Mouse (Mus musculus) gastrocnemius, postnatal 14 days (tissue): ENCODE measurements around the gene Slc4a1. TPM values are rescaled to one million over a fixed set of nuclear protein-coding genes. Genes with fewer than 3 reads are reported as not detected.

ENCODE experiments used
- DNase-seq: peaks from one replicate; pipeline ENCODE4 v3.0.0; 2021; ENCODE audit warnings: mixed read lengths
- intact Hi-C: fragments of 180-260 bp; cut with DNase I; formaldehyde crosslinking; loops from one replicate; pipeline ENCODE4 v1.15.1; 2025; ENCODE audit warnings: low total_unique reads
- microRNA-seq, 2 experiments: library from miRNA; unstranded; fragments of <30 nt; microRNA quantifications; one replicate each; pipeline ENCODE4 v1.2.0; 2021
- total RNA-seq, 2 experiments: library from RNA; stranded (reverse); gene quantifications; 2 replicates each; pipeline ENCODE4 v1.2.3; 2021

Slc4a1 gene
- total RNA-seq, 2 experiments from 2014 or later = 0.59 to 1.5 TPM

- intact Hi-C loops = no loop called here
- DNase-seq = peak; percentile 39
Measured at GRCm38 (mm10) chr11:102315690-102316571, 50.1 kb downstream of the Slc4a1 start.

- intact Hi-C loops = loop anchor here (5.0 kb wide), 1 partner anchor 98 kb away; no protein-coding TSS in a partner anchor
- no peak for DNase-seq
Measured at GRCm38 (mm10) chr11:102314321-102314720, 51.7 kb downstream of the Slc4a1 start.

GRCm38 (mm10) chr11:102312586-102312985 is 53.4 kb downstream of the Slc4a1 start:
- DNase-seq = no peak
- intact Hi-C loops = loop anchor here (5.0 kb wide), 1 partner anchor 100 kb away; no protein-coding TSS in a partner anchor

- intact Hi-C loops = loop anchor here (5.0 kb wide), 1 partner anchor 100 kb away; no protein-coding TSS in a partner anchor
- no peak for DNase-seq
Measured at GRCm38 (mm10) chr11:102311966-102312365, 54.0 kb downstream of the Slc4a1 start.

GRCm38 (mm10) chr11:102310768-102311695 is 55.0 kb downstream of the Slc4a1 start:
- intact Hi-C loops = loop anchor here (5.0 kb wide), 1 partner anchor 101 kb away; no protein-coding TSS in a partner anchor
- peak; percentile 32 for DNase-seq

- DNase-seq = no peak
- intact Hi-C loops = loop anchor here (5.0 kb wide), 2 partner anchors 102 to 127 kb away; no protein-coding TSS in a partner anchor
Measured at GRCm38 (mm10) chr11:102309821-102310617, 56.0 kb downstream of the Slc4a1 start.

GRCm38 (mm10) chr11:102308979-102309378 is 57.0 kb downstream of the Slc4a1 start:
- peak; percentile 97 for DNase-seq
- intact Hi-C loops = loop anchor here (5.0 kb wide), 1 partner anchor 128 kb away; no protein-coding TSS in a partner anchor

GRCm38 (mm10) chr11:102308104-102308503 is 57.9 kb downstream of the Slc4a1 start:
- intact Hi-C loops = loop anchor here (5.0 kb wide), 1 partner anchor 129 kb away; no protein-coding TSS in a partner anchor
- no peak for DNase-seq

- DNase-seq = no peak
- intact Hi-C loops = loop anchor here (5.0 kb wide), 1 partner anchor 132 kb away; no protein-coding TSS in a partner anchor
Measured at GRCm38 (mm10) chr11:102305359-102305758, 60.6 kb downstream of the Slc4a1 start.

- DNase-seq = no peak
- intact Hi-C loops = no loop called here
Measured at GRCm38 (mm10) chr11:102304141-102304540, 61.9 kb downstream of the Slc4a1 start.

GRCm38 (mm10) chr11:102299839-102300238 is 66.2 kb downstream of the Slc4a1 start:
- intact Hi-C loops = no loop called here
- no peak for DNase-seq

Small RNA genes within 50 kb of the gene (microRNA-seq; reads per million reads assigned to microRNA genes)
- gene Mir6930 = 0 reads per million in 2 experiments

Other genes with a start within 250 kb of the Slc4a1 start
- not detected for gene Nags, start 220.7 kb downstream of the Slc4a1 start, total RNA-seq
- gene Tmem101, start 209.8 kb downstream of the Slc4a1 start, total RNA-seq = 10 to 100 TPM; 15.1 to 16.5 TPM
- 10 to 100 TPM; 69.9 to 76.0 TPM for gene Lsm12, start 180.9 kb downstream of the Slc4a1 start, total RNA-seq
- gene G6pc3, start 176.6 kb downstream of the Slc4a1 start, total RNA-seq = 10 to 100 TPM; 36.1 to 36.2 TPM
- 10 to 100 TPM; 59.5 to 65.6 TPM for gene Hdac5, start 136.0 kb downstream of the Slc4a1 start, total RNA-seq
- under 1 TPM; 0.11 to 0.47 TPM for gene BC030867, start 117.3 kb downstream of the Slc4a1 start, total RNA-seq
- gene Asb16, start 97.5 kb downstream of the Slc4a1 start, total RNA-seq = 10 to 100 TPM; 58.9 to 61.2 TPM
- gene Tmub2, start 81.3 kb downstream of the Slc4a1 start, total RNA-seq = 10 to 100 TPM; 14.8 to 14.9 TPM
- gene Atxn7l3, start 69.6 kb downstream of the Slc4a1 start, total RNA-seq = 10 to 100 TPM; 15.9 to 17.5 TPM
- gene Ubtf, start 46.5 kb downstream of the Slc4a1 start, total RNA-seq = 10 to 100 TPM; 38.2 to 45.5 TPM
- gene Rundc3a, start 27.2 kb upstream of the Slc4a1 start, total RNA-seq = under 1 TPM; 0.66 to 0.90 TPM
- gene Slc25a39, start 41.7 kb upstream of the Slc4a1 start, total RNA-seq = 10 to 100 TPM; 46.6 to 48.9 TPM
- gene Grn, start 64.1 kb upstream of the Slc4a1 start, total RNA-seq = 10 to 100 TPM; 57.2 to 63.7 TPM
- gene Fam171a2, start 81.5 kb upstream of the Slc4a1 start, total RNA-seq = 1 to 10 TPM; 6.2 to 7.3 TPM
- gene Itga2b, start 103.9 kb upstream of the Slc4a1 start, total RNA-seq = 1 to 10 TPM; 1.6 to 2.5 TPM
- gene Gpatch8, start 190.2 kb upstream of the Slc4a1 start, total RNA-seq = 10 to 100 TPM; 21.1 to 27.7 TPM
- under 1 TPM; 0.38 to 0.66 TPM for gene Gm11627, start 213.3 kb upstream of the Slc4a1 start, total RNA-seq
- gene Fzd2, start 238.2 kb upstream of the Slc4a1 start, total RNA-seq = 1 to 10 TPM; 3.6 to 7.3 TPM